Mouse (Mus musculus) adrenal gland, postnatal 10 days (tissue): Measurements from ENCODE around the gene Angpt4. TPM values are rescaled to one million over a fixed set of nuclear protein-coding genes. Genes with fewer than 3 reads are reported as not detected.
A peak's percentile ranks its signal among the peaks of the same experiment; 100 is the strongest.

Source experiments
- DNase-seq: peaks from one replicate; pipeline ENCODE4 v3.0.0; 2021; ENCODE audit warnings: mixed read lengths
- total RNA-seq, 2 experiments: library from RNA; stranded (reverse); gene quantifications; 2 replicates each; pipeline ENCODE4 v1.2.3; 2021

The Angpt4 gene
- total RNA-seq, 2 experiments from 2014 or later, result 0.51 TPM; not detected in 1

DNA sequence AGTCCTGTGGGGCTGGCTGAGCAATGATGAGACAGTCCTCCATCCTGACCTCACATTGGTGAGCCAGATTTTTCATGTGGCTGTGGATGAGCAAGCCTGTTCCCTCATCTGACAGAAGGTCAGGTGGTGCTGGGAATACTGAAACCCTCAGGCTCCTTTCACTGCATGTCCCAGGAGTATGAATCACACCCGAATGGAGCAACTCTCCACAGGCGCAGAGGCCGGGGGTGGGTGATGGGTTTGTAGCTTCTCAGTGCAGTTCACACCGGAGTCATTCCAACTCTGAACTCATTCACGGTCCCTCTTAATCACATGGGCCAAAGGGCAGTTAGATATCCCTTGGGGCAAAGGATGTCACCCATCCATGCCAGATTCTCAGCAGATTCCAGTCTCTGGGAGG is 3.1 kb downstream of the Angpt4 start:
- no peak for DNase-seq

DNA sequence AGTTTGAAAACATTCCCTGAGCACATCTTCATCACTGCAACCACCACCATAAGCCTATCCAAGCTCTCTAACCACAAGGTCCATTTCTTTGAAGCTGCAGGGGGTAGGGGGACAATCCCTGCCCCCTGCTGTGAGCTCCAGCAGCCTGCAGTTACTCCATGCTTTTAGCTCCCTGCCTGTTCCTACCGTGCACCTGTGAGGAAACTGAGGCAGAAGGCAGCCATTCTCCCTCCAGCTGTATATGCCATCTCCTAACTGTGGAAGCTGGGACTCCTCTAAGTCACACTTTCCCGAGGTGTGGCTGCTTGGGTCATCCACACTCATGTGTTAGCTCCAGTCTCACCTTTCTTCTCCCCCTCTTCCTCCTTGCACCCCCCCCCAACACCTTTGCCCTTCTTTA is 4.1 kb downstream of the Angpt4 start:
- no peak for DNase-seq

DNA sequence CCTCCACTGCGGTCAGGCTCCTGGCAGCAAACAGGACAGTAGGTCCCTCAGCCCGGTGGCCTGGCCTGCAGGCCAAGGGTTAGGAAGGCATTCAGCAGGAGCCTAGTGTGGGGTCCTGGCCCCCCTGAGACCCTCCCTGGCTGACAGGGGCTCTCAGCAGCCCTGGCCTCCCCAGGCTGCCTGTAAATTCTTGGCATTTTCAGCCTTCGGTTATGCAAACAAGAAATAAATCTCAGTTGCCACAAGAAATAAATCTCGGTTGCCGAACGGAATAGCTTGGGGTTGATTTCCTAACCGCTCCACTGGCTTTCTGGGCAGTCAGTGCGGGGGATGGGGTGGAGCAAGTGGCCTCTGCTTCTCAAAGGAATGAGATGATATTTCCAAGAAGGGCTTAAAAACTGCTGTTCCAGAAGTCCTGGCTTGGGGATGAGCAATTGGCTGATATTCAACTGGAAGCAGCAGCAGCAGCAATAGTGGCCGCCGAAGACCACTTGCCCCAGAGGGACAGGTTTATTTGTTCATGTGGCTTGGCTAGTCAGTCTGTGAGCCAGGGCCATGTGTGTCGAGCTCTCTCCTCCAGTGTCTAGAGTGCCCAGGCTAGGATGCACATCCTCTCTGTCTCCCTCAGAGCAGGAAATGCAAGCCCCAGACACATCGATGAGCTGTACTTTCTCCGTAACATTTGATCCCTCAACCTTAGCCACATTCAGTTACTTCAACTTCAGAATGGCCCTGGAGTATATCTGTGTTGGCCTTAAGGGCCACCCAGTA is 5.2 kb downstream of the Angpt4 start:
- peak; percentile 73 for DNase-seq

DNA sequence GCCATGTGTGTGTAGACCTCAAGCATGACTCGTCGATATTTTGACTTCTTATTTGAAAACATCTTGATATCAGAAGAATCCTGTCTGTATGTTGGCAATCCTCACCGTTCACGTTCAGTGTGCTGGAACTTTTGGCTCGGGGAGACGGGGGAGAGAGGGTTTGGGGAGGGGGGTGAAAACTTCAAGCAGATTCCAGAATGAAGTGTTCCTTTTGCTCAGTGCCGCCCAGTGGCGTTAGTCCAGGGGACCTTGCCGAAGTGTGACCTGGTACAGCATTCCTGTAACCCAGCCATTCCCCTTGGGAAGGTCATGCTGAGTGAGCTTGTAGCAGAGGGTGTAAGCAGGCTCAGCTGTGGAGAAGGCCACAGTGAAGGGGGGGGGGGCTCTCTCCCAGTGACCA is 8.1 kb downstream of the Angpt4 start:
- DNase-seq, result peak; percentile 50

DNA sequence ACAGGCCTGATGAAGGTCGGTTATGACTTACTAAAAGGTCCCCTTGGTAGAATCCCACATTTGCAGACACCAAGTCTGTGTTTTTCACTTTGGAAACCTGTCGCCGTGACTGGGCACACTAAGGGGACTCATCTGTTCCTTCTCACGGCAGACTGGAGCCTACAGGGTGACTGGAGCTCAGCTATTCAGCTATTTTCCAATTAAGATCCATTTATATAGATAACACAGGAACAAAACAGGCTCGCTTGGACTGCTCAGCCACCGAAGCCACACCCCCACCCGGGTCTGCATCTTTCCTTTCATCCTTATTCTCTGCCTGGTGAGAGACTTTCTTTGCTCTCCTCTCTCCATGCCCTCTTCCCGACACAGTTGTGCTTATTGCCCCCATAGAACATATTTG is 10.1 kb downstream of the Angpt4 start:
- DNase-seq, result no peak

DNA sequence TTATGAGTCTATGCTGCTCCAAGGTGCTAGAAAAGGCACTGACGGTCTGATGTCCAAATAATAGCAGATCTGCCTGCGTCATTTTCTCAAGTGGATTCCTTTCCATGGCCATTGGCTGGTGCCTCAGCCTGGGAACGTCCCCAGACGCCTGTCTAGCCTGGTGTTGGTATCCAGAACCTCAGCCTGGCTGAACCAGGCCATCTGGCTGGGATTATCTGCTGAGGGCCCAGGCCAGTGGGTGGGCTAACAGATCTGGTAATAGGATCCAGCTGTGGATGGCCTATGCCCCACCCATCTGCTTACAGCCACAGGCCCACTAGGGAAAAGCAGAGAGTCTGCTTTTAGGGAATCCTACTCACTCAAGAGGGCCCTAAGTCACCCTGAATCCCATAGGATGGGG is 10.6 kb downstream of the Angpt4 start:
- no peak for DNase-seq

DNA sequence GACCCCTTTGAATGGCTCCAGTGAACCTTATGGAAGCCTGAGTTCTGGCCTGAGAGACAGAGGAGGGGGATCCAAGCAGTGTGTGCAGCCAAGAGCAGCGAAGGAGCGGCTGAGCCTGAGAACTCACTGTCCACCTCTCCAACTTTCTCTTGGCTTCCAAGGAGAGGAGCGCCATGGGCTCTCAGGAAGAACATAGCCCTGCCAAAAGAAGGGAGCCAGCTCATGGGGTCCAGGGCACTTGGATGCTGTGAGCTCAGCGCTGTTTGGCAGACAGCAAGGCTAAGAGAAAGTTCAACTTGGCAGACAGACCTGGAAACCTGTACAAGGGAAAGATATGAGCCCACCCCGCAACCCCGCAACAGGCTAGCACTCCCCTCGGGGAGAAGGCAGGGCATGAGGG is 13.3 kb downstream of the Angpt4 start:
- DNase-seq, result no peak

DNA sequence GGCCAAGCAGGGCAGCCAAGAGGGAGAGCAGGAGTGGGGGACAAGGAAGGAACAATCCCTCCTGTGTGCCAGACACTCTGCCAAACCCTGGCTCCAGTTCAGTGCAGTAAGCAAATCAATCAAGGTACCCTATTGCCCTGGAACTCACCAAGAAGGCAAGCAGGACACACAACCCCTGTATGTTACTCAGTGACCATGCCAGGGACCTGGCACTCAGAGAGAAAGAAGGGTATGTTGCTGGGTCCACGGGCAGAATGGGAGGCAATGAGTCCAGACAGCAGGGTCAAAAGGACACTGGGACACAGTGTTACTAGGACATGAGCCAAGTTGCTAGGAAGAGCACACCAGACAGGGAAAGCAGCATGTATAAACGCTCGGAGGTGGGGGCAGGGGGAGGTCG is 14.7 kb downstream of the Angpt4 start:
- peak; percentile 26 for DNase-seq

DNA sequence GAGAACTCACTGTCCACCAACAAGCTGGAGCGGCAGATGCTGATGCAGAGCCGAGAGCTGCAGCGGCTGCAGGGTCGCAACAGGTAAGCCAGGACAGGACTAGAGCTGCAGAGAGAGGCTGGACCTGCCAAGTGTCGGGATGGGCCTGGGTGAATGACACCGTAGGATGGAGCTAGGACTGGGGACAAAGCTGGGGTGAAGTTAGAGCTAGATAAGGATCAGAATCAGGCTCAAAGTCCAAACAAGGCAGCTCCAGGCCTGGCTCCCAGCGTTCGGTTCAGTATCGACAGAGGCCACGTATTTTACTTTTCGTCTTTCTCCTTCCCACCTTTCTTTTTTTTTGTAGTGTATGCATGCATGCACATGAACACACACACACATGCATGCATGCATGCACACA is 16.1 kb downstream of the Angpt4 start:
- DNase-seq, result no peak

DNA sequence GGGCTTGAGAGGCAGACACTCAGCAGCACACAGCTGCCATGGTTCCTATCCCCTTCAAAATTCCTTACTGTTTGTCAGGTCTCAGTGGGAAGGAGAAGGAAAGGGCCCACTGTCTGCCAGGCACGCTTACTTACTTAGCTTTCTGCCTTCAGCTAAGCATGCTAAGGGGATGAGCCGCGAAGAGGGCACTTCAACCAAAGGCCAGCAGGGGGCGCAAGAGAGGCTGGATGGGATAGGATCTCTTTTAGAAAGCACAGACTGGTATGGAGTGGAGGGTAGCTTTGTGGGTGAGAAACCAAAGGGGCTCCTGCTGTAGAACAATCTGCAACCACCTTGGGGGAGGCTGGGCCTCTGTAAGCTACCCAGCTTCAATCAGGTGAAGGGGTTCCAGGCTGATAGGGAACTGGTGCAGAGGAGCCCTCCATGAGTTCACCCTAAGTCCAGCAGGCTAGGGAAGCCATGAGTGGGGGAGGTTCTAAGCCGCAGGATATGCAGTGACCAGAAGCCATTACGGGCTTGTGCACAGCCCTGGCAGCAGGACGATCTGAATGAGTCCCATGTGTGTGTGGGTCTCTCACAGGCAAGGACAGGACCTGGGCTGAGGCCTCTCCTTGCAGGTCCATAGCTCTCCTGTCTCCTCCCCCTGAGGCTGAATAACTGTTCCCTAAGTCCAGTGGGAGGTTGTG is 19.5 kb downstream of the Angpt4 start:
- DNase-seq, result peak; percentile 94

DNA sequence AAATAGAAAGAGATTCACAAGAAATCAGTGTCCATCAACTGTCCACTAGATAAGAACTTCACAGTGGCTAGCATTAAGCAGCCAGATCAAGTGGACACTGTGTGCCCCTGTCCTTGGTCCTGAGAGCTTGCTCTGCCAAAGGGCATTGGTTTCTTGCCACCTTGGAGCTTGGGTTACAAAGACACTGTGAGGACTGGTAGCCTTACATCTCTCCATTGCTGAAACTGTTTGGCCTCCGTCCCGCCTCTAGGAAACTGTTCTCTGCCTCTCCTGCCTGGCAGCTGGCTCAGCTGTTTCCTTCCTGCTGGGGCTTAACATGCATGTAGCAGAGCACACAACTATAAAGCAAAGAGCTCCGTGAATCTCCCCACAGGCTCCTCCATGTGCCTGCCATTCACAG is 26.9 kb downstream of the Angpt4 start:
- peak; percentile 83 for DNase-seq

DNA sequence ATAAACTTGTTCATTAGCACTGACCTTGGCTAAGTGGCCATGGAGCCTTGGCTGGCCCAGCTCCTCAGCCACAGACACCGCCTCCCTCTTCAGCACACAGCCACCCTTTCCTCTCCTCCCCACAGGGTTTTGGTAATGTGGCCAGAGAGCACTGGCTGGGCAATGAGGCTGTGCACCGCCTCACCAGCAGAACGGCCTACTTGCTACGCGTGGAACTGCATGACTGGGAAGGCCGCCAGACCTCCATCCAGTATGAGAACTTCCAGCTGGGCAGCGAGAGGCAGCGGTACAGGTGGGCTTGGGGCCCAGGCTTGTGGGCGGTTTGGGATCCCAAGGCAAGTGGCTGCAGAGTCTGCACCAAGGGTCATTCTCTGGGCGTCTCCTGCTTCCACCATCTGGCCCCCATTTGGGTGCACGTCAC is 27.8 kb downstream of the Angpt4 start:
- DNase-seq, result no peak

DNA sequence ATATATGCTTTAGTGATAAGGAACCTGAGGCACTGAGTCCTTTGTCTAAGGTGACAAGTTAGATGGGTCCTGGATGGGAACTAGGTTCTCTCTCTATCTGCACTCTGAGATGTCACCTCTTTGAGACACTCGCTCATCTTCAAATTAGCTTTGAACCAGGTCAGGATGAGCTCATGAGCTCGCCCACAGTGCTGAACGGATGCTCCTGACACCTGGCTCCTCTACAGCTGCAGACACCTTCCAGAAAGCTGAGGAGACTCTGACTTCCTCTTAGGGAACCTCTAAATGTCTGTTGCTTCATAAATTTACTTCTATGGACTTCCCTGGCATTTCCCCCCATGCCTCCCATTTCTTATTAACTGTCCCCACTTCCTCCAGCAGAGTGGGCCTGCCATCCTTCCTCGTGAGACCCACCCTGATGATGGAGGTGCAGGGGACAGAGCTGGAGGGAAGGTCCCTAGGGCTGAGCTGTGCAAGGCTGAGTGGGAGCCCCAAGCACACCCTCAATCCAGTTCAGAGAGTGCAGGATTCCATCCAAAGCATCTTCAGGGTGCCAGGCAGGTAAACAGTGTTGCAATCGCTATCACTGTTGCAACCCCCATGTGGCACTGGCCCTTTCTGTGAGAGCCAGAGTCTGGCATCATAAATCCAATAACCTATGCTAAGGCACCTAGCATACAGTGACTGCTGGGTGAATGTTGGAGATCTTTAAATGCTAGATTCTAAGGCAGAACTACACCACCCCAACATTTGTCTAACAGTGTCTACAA is 28.8 kb downstream of the Angpt4 start:
- no peak for DNase-seq

DNA sequence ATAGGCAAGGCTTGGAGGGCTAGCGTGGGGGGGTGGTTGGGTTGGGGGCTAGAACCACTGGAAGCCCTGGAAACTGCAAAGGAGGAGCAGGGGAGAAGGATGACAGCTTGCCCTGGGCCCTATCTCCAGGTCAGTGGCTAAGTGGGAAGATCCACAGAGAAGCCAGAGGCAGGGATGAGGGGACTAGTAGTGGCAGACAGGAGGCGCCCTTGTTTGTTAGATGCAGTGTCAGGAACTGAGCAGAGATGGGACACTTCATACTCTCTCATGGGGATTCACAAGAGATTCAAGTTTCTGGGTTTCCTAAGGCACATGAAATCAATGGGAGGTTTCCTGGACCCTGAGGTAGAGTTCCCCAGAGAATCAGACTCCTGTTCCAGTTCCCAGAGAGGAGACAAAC is 30.3 kb downstream of the Angpt4 start:
- peak; percentile 59 for DNase-seq

DNA sequence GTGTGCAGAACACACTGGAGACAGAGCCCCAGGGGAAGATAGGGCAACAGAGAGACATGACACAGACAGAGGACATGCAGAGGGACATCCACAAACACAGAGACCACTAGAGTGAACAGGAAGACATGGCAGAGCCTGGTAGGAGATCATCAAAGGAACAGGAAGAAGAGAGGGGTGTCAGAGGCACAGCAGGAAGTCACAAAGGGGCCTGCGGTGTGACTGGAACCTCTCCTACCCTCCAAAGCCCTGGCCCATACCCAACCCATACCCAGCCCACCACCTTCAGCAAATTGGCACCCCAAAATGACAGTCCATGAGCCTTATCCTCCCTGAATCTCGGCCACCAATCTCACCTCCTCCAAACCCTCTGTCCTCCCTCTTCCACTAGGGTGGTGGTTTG is 33.1 kb downstream of the Angpt4 start:
- DNase-seq, result no peak

DNA sequence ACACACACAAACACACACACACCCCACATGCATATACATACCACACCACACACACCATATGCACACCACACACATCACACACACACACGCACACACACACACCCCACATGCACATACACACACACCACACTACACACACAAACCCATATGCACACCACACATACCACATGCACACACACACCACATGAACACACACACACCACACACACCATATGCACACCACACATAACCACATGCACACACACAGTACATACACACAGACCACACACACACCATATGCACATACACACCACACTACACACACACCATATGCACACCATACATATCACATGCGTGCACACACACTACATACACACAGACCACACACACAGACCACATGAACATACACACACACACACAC is 36.6 kb downstream of the Angpt4 start:
- DNase-seq, result no peak

DNA sequence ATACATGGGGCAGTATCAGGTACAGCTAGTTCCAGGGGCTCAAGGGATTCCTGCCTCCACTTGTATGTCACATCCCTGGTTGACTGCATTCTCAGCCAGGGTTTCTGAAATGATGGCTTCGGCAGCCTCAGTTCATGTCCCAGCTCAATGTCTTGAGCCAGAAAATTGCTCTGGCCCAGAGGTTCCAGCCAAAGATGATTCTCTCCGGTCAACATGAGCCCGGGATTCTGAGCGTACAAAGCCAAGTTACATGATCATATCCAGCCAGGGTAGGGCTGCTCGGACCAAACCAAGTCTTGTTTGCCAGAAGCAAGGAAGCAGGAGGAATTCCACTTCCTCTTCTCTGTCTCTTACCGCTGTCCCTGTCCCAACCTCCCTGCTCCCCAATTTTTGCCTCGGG is 37.3 kb downstream of the Angpt4 start:
- no peak for DNase-seq

DNA sequence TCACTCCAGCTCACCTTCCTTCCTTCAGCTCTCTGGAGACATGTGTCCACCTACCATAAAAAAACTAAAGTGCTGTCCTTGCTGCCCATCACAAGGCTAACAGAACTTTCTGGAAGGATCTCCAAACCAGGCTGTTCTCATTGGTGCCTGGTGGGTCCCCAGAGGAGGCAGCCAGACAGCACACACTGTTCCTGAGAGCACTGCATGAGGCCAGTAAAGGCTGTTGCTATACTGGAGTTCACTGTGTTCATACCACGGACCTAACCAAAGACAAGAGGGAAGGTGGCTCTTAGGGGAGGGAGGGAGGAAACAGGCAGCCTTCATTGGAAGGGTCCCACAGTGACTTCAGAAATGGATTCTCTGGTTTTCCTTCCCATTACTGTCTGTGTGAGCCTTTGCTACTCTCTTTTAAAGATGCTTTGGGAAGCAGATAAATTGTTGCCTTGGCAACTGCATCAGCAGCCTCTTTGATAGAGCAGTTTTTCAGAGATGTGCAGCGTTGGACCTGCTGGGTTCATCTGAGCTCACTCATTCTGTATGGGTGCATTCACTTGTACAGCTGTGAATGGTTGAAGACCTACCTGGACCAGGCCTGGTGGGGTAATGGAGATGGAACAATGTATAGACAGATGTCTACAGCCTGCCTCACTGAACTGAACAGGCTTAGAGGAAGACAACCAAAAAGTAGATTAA is 38.2 kb downstream of the Angpt4 start:
- DNase-seq, result no peak

DNA sequence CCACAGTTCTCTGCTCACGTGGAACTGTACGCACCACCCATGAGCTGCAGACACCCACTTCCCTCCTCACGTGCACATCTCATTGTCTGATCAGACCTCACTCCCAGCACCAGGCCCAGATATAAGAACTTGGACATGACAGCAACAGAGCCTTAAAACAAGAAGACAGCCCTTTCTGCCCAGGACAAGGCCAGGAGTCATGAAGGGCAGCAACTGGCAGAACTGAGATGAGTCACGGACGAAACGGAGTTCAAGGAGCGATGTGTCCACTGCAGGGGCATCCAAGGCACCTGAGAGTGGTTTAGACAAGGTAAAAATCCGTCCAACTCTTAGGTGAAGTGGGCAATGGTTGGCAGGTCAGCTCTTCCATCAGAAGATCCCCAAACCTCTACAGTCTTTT is 42.7 kb downstream of the Angpt4 start:
- no peak for DNase-seq

DNA sequence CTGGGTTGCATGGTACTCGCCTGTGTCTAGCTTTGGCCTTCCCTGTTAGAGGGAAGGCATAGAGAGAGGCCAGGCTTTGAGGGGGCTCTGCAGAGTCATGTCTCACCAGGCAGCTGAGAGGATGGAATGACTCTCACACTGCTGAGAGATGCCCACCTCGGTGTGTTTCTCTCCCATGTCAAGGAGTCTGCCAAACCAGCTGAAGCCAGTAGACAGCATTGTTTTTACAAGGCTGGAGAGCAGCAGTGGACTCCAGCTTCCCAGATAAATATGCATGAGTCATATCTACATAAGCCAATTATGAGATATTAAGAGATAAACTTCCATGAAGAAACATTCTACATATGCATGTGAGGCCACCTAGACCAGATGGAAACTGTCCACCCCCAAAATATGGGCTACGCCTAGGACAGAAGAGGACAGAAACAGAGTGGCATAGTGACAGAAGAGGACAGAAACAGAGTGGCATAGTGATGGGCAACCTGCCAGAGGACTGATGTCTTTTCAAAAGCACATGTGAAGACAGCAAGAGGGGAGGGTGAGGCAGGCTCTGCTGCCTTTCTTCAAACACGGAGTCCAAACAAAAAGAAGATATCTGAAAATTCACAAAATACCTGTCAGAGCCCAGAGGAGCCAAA is 45.6 kb downstream of the Angpt4 start:
- DNase-seq, result peak; percentile 24

DNA sequence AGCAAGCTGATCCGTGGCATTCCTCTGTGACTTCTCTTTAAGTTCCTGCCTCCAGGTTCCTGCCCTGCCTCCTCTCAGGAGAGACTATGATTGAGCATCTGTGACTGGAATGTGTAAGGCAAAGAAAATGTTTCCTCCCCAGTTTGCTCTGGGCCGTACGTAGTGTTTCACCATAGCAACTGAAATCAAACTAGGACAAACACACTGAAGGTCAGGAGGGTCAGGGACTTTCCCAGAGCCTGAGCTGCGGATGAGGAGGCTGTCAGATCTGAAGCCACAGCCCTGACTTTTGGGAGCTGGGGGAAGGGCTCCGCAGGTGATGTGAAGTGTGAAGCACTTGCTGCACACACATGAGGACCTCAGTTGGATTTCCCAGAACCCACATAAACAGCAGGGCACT is 48.3 kb downstream of the Angpt4 start:
- peak; percentile 55 for DNase-seq
